Mouse (Mus musculus) megakaryocyte, embryonic 14.5 days (primary cell): ENCODE results near the gene Lamc3.

Source experiments
- FLI1 ChIP-seq: IDR thresholded peaks from 2 replicates; pipeline ENCODE4 v1.6.1; 2012; ENCODE audit warnings: low read length, inconsistent platforms, mixed read lengths
- GATA1 ChIP-seq: IDR thresholded peaks from 3 replicates; pipeline ENCODE4 v1.6.1; 2012; ENCODE audit warnings: mixed read lengths, low read length, inconsistent platforms, borderline replicate concordance

DNA sequence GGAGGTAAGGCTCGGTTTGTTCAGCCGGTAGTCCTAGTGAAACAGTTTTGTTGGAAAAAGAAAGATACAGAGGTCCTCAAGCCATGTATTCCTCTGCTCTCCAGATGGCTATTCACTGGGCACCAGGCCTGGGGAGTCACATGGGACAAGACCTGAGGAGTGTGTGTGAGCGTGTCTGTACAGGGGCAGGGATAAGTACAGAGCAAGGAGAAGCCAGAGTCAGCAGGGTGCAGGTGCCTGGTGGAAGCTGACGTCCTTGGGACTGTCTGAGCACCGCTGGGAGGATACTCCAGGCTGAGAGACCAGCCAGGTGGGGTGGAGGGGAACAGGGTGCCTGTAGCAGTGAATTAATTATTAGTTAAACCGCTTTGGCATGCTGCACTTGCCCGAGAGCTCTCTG, 76.4 kb downstream of the Lamc3 start:
- TF ChIP-seq GATA1, result no peak
- no peak for TF ChIP-seq FLI1
